Mouse (Mus musculus) liver, embryonic 12.5 days (tissue): ENCODE results near the gene Macrod2. TPM values are rescaled to one million over a fixed set of nuclear protein-coding genes. Genes with fewer than 3 reads are reported as not detected.

Source experiments
- ATAC-seq: fragments of 200-750 bp; cut with Nextera tagmentation; 2 replicates; pipeline ENCODE4 v1.8.0; 2017; ENCODE audit warnings: moderate number of reproducible peaks, mild to moderate bottlenecking, moderate library complexity
- H3K27ac ChIP-seq: fragments of 300-500 bp; sonication (generic); 2 replicates; pipeline ENCODE4 v1.5.1; 2016; ENCODE audit warnings: mild to moderate bottlenecking
- H3K27me3 ChIP-seq: fragments of 300-500 bp; sonication (generic); replicated peaks from 2 replicates; pipeline ENCODE4 v1.6.1; 2016; ENCODE audit warnings: mild to moderate bottlenecking, moderate library complexity
- H3K36me3 ChIP-seq: fragments of 300-500 bp; sonication (generic); 2 replicates; pipeline ENCODE4 v1.6.1; 2016; ENCODE audit warnings: mild to moderate bottlenecking, moderate library complexity
- H3K4me1 ChIP-seq: fragments of 300-500 bp; sonication (generic); 2 replicates; pipeline ENCODE4 v1.6.1; 2016
- H3K4me2 ChIP-seq: fragments of 300-500 bp; sonication (generic); 2 replicates; pipeline ENCODE4 v1.6.1; 2016; ENCODE audit warnings: mild to moderate bottlenecking, moderate library complexity
- H3K4me3 ChIP-seq: fragments of 300-500 bp; sonication (generic); 2 replicates; pipeline ENCODE4 v1.5.1; 2016; ENCODE audit warnings: mild to moderate bottlenecking, moderate library complexity
- H3K9ac ChIP-seq: fragments of 300-500 bp; sonication (generic); 2 replicates; pipeline ENCODE4 v1.6.1; 2016; ENCODE audit warnings: mild to moderate bottlenecking, moderate library complexity
- H3K9me3 ChIP-seq: fragments of 300-500 bp; sonication (generic); replicated peaks from 2 replicates; pipeline ENCODE4 v1.6.1; 2016; ENCODE audit warnings: mild to moderate bottlenecking, moderate library complexity
- WGBS: fragments of 180-500 bp; shearing (Covaris S2); methylation state at CpG from one replicate; pipeline ENCODE4 v1.1.7; 2016; ENCODE audit not compliant: insufficient replicate concordance; 5-methylcytosine and 5-hydroxymethylcytosine counted together
- polyA plus RNA-seq: library from polyadenylated mRNA; unstranded; fragments of >200 nt; fragmentation: Nextera tagmentation; extraction: Ambion mirVana; gene quantifications from 2 replicates; pipeline ENCODE4 v1.2.1, GENCODE M21; 2016

Gene Macrod2
- polyA plus RNA-seq, 1 experiment from 2014 or later = 11.3 TPM

DNA sequence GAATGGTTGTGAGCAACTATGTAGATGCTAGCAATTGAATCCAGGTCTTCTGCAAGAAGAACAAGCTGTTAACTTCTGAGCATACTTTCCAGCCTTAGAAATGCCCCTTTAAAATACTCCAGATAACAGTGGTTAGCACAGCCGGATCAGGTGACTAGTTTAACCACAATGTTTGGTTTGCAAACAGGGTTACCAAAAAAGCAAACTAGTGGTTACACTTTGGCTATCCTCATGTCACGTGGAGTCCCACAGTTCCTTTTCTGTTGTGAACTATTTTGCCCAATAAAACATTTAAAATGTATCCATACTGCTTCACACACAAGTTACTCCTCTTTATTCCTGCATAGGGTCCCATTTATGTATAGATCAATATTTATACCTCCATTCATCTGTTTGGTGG, 879.2 kb downstream of the Macrod2 start:
- Histone ChIP-seq H3K27me3 (no peaks in the 10 kb centered on the region), H3K27ac (no peak overlapping the region), H3K9me3 (no peaks in the 10 kb centered on the region), H3K4me1 (no peaks in the 10 kb centered on the region), H3K4me2 (no peak overlapping the region), H3K36me3 (no peaks in the 10 kb centered on the region), H3K9ac (no peak overlapping the region), H3K4me3 (no peak overlapping the region)
- no peak for ATAC-seq
- 24% methylated on average over 2 of the region's 2 CpGs for WGBS

DNA sequence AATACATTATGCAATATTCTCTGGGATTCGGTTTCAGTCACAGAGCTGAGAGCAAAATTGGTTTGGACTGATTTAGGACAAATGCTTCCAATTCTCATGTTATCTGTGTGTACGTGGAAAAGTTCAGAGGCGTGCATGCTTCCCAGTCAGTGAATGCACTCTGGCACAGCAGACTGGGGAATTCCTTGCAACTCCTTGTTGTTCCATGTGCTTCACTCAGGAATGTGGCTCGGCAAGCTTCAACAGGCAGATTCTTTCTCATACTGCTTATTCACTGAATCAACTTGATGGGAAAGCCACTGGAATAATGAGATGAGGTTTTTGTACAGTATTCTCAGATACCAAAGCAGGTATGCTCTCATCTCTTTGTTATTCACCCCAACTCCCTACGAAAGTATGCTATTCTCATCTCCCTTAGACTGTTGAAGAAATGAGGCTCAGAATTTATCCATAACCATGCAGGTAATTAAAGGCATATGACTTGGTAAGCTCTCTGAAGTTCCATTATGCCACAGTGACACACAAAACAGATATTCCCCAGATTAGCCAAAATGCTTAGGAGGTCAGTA, 884.1 kb downstream of the Macrod2 start:
- H3K36me3 ChIP-seq = no peaks in the 10 kb centered on the region
- 63% methylated on average over 5 of the region's 5 CpGs for WGBS
- H3K4me2 ChIP-seq = no peak overlapping the region
- no peaks in the 10 kb centered on the region for H3K9me3 ChIP-seq
- no peak overlapping the region for H3K27ac ChIP-seq
- H3K4me1 ChIP-seq = no peaks in the 10 kb centered on the region
- no peak overlapping the region for H3K9ac ChIP-seq
- ATAC-seq = no peak
- no peak overlapping the region for H3K4me3 ChIP-seq
- H3K27me3 ChIP-seq = no peaks in the 10 kb centered on the region

DNA sequence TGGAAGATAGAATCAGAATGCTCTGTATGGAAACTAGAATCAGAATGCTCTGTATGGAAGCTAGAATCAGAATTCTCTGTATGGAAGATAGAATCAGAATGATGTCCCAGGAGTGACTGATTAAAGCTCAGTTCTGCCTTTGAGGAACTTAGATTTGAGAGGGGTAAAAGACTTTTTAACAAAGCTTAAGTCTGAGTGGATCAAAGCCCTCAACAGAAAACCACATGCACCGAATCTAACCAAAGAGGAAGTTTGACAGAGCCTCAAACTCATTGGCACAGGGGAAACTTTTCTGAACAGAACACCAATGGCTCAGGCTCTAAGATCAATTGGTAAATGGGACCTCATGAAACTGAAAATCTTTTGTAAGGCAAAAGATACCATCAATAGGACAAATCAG, 885.7 kb downstream of the Macrod2 start:
- ATAC-seq = no peak
- Histone ChIP-seq H3K36me3 (no peaks in the 10 kb centered on the region), H3K27me3 (no peaks in the 10 kb centered on the region), H3K4me3 (no peak overlapping the region), H3K27ac (no peak overlapping the region), H3K4me2 (no peak overlapping the region), H3K9me3 (no peaks in the 10 kb centered on the region), H3K4me1 (no peaks in the 10 kb centered on the region), H3K9ac (no peak overlapping the region)
- WGBS = 20% methylated on average over 1 of the region's 1 CpGs

DNA sequence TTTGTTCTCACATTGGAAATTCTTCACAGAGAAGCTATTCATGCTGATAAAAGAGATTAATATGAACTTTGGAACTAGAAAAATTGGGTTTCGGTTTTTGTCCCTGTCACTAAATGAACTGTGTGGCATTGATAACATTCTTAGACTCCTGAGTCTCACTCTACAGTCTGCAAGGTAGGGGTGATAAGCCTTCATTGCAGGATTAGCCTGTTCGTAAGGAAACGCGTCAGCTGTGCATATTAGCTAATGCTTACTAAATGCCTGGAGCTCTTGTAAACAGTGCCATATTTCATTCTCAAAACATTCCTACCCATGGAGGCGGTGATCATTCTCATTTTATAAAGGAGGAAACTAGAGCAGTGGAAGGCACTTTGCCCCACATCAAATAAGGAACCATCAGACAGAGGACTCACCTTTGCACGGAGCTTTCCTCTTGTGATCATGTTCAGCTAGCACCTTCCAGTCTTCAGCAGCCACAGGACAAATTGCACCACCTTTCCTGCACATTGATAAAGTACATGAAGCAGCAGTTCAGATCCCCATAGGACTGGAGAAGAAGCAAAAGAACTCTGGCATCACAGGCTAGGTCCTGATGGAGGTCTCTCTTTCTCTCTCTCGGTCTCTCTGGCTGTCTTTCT, 891.1 kb downstream of the Macrod2 start:
- H3K4me1 ChIP-seq = peaks cover 11% of the 10 kb centered on the region; the same call in 1 of the 2 replicates
- peak; percentile 91 for ATAC-seq
- WGBS = 33% methylated on average over 7 of the region's 7 CpGs
- H3K9ac ChIP-seq = no peak overlapping the region
- no peaks in the 10 kb centered on the region for H3K36me3 ChIP-seq
- no peaks in the 10 kb centered on the region for H3K9me3 ChIP-seq
- no peaks in the 10 kb centered on the region for H3K27me3 ChIP-seq
- no peak overlapping the region for H3K27ac ChIP-seq
- peak overlapping the region; percentile 36 for H3K4me2 ChIP-seq
- no peak overlapping the region for H3K4me3 ChIP-seq

DNA sequence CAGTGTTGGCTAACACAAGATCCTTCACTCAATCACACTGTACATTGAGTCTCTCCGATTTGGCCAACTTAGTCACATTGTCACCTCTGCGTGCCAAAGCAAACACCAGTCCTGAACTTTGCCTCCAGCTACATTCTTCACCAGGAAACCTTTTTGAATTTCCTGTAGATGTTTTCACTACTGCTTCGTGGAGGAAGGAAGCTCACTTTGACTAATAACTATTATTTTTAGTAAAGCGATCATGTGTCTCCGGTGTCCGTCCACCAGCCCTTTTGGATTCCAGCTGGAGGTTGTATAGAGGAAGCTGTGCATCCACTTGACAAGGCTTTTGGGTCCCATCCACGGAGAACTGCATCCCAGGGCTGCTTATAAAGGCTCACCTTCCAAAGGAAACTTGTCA, 893.4 kb downstream of the Macrod2 start:
- Histone ChIP-seq H3K4me1 (peaks cover 11% of the 10 kb centered on the region; the same call in 1 of the 2 replicates), H3K9me3 (no peaks in the 10 kb centered on the region), H3K4me2 (no peak overlapping the region), H3K9ac (no peak overlapping the region), H3K36me3 (no peaks in the 10 kb centered on the region), H3K27ac (no peak overlapping the region), H3K4me3 (no peak overlapping the region), H3K27me3 (no peaks in the 10 kb centered on the region)
- 58% methylated on average over 7 of the region's 7 CpGs for WGBS
- no peak for ATAC-seq

DNA sequence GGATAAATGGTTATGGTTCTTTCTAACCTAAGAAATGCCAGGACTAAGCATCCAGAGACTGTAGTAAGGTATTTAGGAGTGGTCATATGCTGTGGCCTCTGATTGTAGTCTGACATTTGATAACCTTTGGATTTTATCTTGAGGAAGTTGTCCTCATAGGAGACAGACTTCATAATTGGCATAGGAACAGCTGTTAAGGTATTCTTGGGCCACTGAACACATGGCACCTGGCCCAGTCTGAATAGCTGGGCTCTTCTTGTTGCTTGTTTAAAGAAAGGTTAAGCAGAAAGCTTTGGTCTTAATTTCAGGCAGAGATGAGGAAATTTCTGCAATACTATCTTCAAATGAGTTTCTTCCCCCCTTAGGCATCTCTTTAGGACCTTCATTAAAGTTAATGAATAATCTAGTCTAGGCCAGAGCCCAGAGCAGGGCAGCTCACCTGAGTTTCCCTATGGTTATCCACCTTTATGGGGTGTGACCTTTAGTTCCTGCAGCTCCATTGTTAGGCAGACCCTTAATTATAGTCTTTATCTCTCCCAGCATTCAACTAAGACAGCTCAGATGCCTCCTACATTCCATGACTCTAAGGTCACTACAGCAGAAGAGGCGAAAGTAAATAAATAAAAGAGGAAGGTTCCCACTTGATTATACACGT, 894.1 kb downstream of the Macrod2 start:
- no peak overlapping the region for H3K9ac ChIP-seq
- H3K4me1 ChIP-seq = peaks cover 11% of the 10 kb centered on the region; the same call in 1 of the 2 replicates
- no peak for ATAC-seq
- 38% methylated on average over 2 of the region's 2 CpGs for WGBS
- no peak overlapping the region for H3K4me2 ChIP-seq
- no peaks in the 10 kb centered on the region for H3K36me3 ChIP-seq
- no peaks in the 10 kb centered on the region for H3K27me3 ChIP-seq
- no peaks in the 10 kb centered on the region for H3K9me3 ChIP-seq
- H3K27ac ChIP-seq = no peak overlapping the region
- no peak overlapping the region for H3K4me3 ChIP-seq

DNA sequence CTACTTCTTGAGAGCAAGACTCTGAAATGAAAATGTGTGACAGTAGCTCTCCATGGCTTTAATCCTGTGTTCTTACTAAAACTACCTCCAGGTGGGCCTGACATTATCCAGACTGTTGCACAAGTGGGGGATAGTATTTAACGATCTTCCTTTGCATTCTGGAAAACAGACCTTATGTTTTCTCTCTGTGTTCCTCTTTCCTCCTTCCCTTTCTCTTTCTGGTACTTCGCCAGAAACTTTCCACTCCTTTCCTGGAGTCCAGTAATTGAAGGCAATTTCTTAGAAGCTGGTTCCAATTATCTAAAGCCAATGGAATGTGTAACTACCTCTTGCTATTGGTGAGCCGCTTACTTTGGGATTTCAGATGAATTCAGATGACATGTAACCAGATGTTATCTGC, 897.7 kb downstream of the Macrod2 start:
- H3K36me3 ChIP-seq = no peaks in the 10 kb centered on the region
- 53% methylated on average over 3 of the region's 3 CpGs for WGBS
- H3K4me3 ChIP-seq = no peak overlapping the region
- no peak overlapping the region for H3K27ac ChIP-seq
- no peaks in the 10 kb centered on the region for H3K27me3 ChIP-seq
- no peaks in the 10 kb centered on the region for H3K4me1 ChIP-seq
- ATAC-seq = no peak
- H3K9ac ChIP-seq = no peak overlapping the region
- H3K9me3 ChIP-seq = no peaks in the 10 kb centered on the region
- H3K4me2 ChIP-seq = no peak overlapping the region

DNA sequence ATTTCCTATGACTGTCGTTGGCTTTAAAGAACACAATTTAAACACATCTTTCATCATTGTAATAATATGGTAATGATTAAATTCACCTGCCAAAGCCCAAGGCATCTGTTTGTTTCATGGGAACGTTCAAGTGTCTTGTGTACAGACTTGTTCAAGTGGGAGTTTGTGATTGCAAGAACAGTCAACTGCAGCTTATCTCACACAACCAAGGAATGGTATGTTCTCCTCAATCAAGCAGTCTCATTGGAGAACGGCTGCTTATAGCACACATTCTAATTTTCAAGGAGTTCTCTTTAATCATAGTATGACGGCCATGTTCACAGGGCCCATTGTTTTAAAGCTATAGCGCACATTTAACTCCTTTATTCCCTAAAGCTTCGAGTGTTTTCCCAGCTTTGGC, 904.1 kb downstream of the Macrod2 start:
- Histone ChIP-seq H3K4me1 (no peaks in the 10 kb centered on the region), H3K27me3 (no peaks in the 10 kb centered on the region), H3K36me3 (no peaks in the 10 kb centered on the region), H3K4me2 (no peak overlapping the region), H3K27ac (no peak overlapping the region), H3K9me3 (no peaks in the 10 kb centered on the region), H3K9ac (no peak overlapping the region), H3K4me3 (no peak overlapping the region)
- 62% methylated on average over 6 of the region's 6 CpGs for WGBS
- no peak for ATAC-seq

DNA sequence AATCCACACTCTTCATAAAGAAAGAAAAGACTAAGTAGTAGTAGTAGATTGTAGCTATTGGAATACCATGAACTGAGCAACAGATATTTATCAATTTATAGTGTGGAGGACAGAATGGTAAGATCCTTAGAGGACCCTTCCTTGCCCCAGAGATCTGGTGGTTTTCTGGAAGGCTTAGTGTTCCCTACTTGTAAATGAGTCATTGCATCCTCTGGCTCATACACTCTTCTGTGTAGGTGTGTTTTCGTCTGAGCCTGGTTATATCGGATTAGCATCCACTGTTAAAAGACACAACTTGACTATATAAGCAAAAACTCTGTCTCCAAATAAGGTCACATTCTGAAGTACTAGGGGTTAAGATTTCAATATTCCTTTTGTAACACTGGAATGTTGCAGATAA, 905.9 kb downstream of the Macrod2 start:
- H3K4me2 ChIP-seq = no peak overlapping the region
- no peak for ATAC-seq
- H3K4me1 ChIP-seq = no peaks in the 10 kb centered on the region
- WGBS = 77% methylated on average over 2 of the region's 2 CpGs
- no peaks in the 10 kb centered on the region for H3K27me3 ChIP-seq
- no peak overlapping the region for H3K9ac ChIP-seq
- H3K4me3 ChIP-seq = no peak overlapping the region
- no peak overlapping the region for H3K27ac ChIP-seq
- H3K36me3 ChIP-seq = no peaks in the 10 kb centered on the region
- no peaks in the 10 kb centered on the region for H3K9me3 ChIP-seq

DNA sequence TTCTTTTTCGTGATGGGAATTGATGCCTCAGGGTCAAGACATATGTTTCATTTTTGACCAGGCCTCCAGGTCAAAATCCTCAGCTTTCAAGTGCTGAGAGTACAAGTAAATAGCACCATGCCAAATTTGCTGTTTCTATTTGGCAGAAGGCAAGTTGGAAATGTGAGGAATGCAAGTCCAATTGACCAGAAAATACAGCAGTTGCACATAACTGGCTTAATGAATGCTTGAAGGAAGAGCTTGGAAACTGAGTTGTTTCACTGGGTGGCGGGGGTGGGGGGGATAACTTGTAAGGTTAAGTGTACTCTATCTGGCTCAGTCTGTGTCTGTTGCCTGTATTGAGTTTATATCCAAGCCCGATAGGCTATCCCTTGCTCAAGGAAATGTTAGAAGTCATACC, 913.3 kb downstream of the Macrod2 start:
- no peaks in the 10 kb centered on the region for H3K9me3 ChIP-seq
- H3K4me3 ChIP-seq = no peak overlapping the region
- no peaks in the 10 kb centered on the region for H3K36me3 ChIP-seq
- no peak overlapping the region for H3K27ac ChIP-seq
- 58% methylated on average over 3 of the region's 3 CpGs for WGBS
- no peak for ATAC-seq
- no peak overlapping the region for H3K9ac ChIP-seq
- no peaks in the 10 kb centered on the region for H3K27me3 ChIP-seq
- H3K4me2 ChIP-seq = no peak overlapping the region
- no peaks in the 10 kb centered on the region for H3K4me1 ChIP-seq

DNA sequence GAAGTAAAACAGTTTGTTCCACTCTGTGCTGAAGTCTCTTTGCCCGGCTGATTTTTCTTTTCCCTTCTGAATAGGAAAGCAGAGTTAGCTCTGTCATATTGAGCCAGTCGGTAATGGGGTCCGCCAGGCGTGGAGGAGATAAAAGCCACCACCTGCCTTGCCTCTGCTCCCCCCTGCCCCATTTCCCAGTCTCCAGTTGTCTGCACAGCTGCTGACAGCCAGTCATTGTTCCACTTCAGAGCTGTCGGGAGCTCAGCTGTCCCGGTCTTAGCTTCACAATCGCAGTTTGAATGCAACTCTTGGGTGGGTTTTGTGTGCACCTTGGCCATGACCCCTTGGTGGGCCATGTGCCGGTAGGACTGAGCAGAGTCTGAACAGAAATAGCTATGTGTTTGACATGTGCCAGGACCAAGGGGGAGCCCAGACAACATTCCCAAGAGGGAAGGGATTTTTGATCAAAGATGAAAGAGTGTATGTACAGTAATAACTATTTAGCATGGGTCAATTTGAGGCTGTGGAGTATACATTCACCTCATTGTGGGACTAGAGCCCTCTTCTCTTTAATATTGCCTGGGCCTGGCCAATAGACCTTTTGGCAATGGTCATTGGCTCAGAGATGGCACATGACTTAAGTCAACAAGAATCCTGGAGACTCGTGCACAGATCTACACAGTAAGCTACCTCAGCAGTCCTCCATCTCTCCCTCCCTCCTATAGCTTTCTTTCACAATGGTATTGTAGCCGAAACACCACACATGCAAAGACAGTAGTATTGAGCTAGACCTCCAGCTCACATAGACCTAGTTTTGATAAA, 917.2 kb downstream of the Macrod2 start:
- no peaks in the 10 kb centered on the region for H3K4me1 ChIP-seq
- H3K27ac ChIP-seq = no peak overlapping the region
- no peaks in the 10 kb centered on the region for H3K27me3 ChIP-seq
- WGBS = 72% methylated on average over 10 of the region's 10 CpGs
- H3K9me3 ChIP-seq = no peaks in the 10 kb centered on the region
- no peak for ATAC-seq
- no peaks in the 10 kb centered on the region for H3K36me3 ChIP-seq
- H3K9ac ChIP-seq = no peak overlapping the region
- H3K4me2 ChIP-seq = no peak overlapping the region
- H3K4me3 ChIP-seq = no peak overlapping the region

DNA sequence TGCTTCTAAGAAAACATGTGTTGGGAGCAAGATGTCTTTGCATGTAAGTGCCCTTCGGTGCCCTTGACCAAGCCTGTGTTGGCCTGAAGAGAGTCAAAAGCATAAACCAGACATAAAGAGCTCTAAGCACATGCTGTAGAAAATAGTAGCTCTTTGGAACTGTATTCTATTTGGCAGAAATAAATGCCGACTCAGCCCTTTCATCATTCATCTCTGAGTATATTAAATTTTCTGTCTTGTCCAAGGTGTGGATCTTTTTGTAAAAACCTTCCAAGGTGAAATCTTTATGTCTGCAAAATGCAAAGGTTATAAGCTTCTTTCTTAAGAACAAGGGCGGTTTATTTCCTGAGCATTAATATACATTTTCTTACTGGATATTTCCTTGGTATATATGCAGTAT, 920.2 kb downstream of the Macrod2 start:
- no peaks in the 10 kb centered on the region for H3K36me3 ChIP-seq
- no peak overlapping the region for H3K9ac ChIP-seq
- WGBS = 79% methylated on average over 3 of the region's 3 CpGs
- H3K27me3 ChIP-seq = no peaks in the 10 kb centered on the region
- H3K4me3 ChIP-seq = no peak overlapping the region
- H3K4me1 ChIP-seq = no peaks in the 10 kb centered on the region
- no peak overlapping the region for H3K27ac ChIP-seq
- no peak for ATAC-seq
- H3K4me2 ChIP-seq = no peak overlapping the region
- no peaks in the 10 kb centered on the region for H3K9me3 ChIP-seq
